In the genomic region with DNA sequence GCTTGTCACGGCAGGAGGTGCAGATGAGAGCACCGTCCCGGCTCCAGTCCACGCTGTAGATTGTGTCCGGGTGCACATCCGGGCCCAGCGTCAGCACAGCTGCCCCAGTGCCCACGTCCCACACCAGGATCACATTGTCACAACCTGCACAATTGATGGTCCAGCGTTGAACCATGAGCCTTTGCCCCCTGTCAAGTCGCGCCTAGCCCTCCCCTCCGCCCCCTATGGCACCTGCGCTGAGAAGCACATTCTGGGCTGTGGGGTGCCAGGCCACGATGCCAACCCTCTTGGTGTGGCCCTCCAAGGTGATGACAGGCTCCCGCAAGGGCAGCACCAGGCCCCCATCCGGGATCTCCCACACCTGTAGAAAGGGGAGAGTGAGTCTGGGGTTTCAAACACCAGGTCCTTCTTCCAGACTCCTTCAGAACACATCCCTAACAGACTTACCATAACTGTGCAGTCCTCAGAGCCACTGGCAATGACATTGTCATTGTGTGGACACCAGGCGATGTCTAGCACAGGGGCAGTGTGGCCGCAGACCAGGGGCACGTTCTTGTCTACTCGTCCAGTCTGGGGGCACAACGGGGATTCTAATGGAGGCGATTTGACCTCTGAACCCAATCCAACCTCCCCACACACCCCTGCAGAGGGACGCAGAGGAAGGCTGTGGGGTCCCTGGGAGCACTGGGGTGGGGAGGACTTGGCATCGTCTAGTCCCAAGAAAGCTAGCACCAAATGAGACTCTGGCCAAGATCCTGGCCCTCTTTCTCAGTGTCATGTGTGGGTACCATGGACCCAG, we compare ENCODE assay signal across 8 mouse cellular contexts. TPM values are rescaled to one million over a fixed set of nuclear protein-coding genes. Genes with fewer than 3 reads are reported as not detected.
A peak's percentile ranks its signal among the peaks of the same experiment; 100 is the strongest.
DNase-seq lines count a peak whose midpoint lies in the region; ATAC-seq and TF ChIP-seq lines count a peak whose summit lies in the region.

No protein-coding gene starts in this region.

- TF ChIP-seq CTCF in G1E (IDR thresholded peaks at IDR 0.05; ENCODE audit: low read depth, low read length): no peak

- peak overlapping the region; percentile 61 for H3K4me2 ChIP-seq in heart, embryonic 16.5 days (ENCODE audit: low read depth, low read length)

- no peak for ATAC-seq in G1E (ENCODE audit: extremely low read depth, insufficient number of reproducible peaks, low FRiP score, poor library complexity, severe bottlenecking)
- ATAC-seq in heart, embryonic 16.5 days (replicated peaks; ENCODE audit: extremely low read depth, insufficient read depth, low FRiP score): no peak

- peak overlapping the region; percentile 60 for H3K9ac ChIP-seq in heart, embryonic 16.5 days (ENCODE audit: low read length)

- peak overlapping the region; percentile 64; the same call in 1 of the 2 replicates for H3K27ac ChIP-seq in heart, embryonic 16.5 days (ENCODE audit: low read length)
- H3K27ac ChIP-seq in midbrain, embryonic 10.5 days (replicated peaks): peak overlapping the region; percentile 30

- peaks cover 86% of the 10 kb centered on the region for H3K4me1 ChIP-seq in G1E (ENCODE audit: insufficient read depth, low read depth, low read length)
- peaks cover 21% of the 10 kb centered on the region for H3K4me1 ChIP-seq in heart, embryonic 16.5 days (ENCODE audit: control insufficient read depth, insufficient read depth, low read length)
- H3K4me1 ChIP-seq in midbrain, embryonic 10.5 days: peaks cover 62% of the 10 kb centered on the region

- WGBS in heart, embryonic 16.5 days: 53% methylated on average over 24 of the region's 24 CpGs
- WGBS in midbrain, embryonic 10.5 days: 56% methylated on average over 24 of the region's 24 CpGs

- H3K36me3 ChIP-seq in G1E (replicated peaks): peaks cover 63% of the 10 kb centered on the region
- H3K36me3 ChIP-seq in heart, embryonic 16.5 days (ENCODE audit: control insufficient read depth, insufficient read depth): no peaks in the 10 kb centered on the region
- peaks cover 32% of the 10 kb centered on the region for H3K36me3 ChIP-seq in midbrain, embryonic 10.5 days

- peak overlapping the region; percentile 57; the same call in 1 of the 2 replicates for H3K4me3 ChIP-seq in G1E (ENCODE audit: low read depth, low read length)
- peak overlapping the region; percentile 34 for H3K4me3 ChIP-seq in heart, embryonic 16.5 days (ENCODE audit: low read length)
- peak overlapping the region; percentile 77; the same call in 1 of the 2 replicates for H3K4me3 ChIP-seq in midbrain, embryonic 10.5 days

- DNase-seq in heart, adult 11 months: peak; percentile 92
- DNase-seq in heart, adult 18-20 months: no peak
- DNase-seq in G1E (ENCODE audit: low spot score): no peak
- DNase-seq in midbrain, embryonic 10.5 days (ENCODE audit: low spot score): no peak
- DNase-seq in right cerebral cortex, postnatal 25 days: no peak
- no peak for DNase-seq in frontal cortex, postnatal 36 days (ENCODE audit: low spot score in 2 of 2)
- no peak for DNase-seq in adrenal gland, postnatal 36 days

- peaks cover 28% of the 10 kb centered on the region for H3K27me3 ChIP-seq in G1E (ENCODE audit: insufficient read depth, low read length)
- peaks cover 25% of the 10 kb centered on the region for H3K27me3 ChIP-seq in heart, embryonic 16.5 days (ENCODE audit: control insufficient read depth, insufficient read depth, low read length)
- peaks cover 52% of the 10 kb centered on the region for H3K27me3 ChIP-seq in midbrain, embryonic 10.5 days (ENCODE audit: low read depth, poor library complexity, severe bottlenecking)

- H3K9me3 ChIP-seq in G1E (replicated peaks): no peaks in the 10 kb centered on the region
- no peaks in the 10 kb centered on the region for H3K9me3 ChIP-seq in heart, embryonic 16.5 days (replicated peaks; ENCODE audit: control insufficient read depth, low read length)
- no peaks in the 10 kb centered on the region for H3K9me3 ChIP-seq in midbrain, embryonic 10.5 days (replicated peaks)

RNA-seq across cellular contexts. Expression of a gene that starts 5.8 kb away (rescaled TPM):
- 10 to 100 TPM in 1 of 2 experiments, 1 to 10 TPM in 1; 9.3 to 28.6 TPM for total RNA-seq in heart, adult 18-20 months (2021)
- total RNA-seq in G1E (2014; fragmentation: Nextera tagmentation): 36.0 and 50.1 TPM in 2 replicates
- 162 and 174 TPM in 2 replicates for total RNA-seq in G1E (2017)
- polyA plus RNA-seq in G1E (2012): 178 and 186 TPM in 2 replicates
- 57.7 and 131 TPM in 2 replicates for polyA plus RNA-seq in heart, embryonic 16.5 days (2015; fragmentation: Nextera tagmentation; extraction: Ambion mirVana)
- 42.7 and 50.1 TPM in 2 replicates for polyA plus RNA-seq in midbrain, embryonic 10.5 days (2016; fragmentation: Nextera tagmentation; extraction: Ambion mirVana)
- 10 to 100 TPM; 10.1 to 11.6 TPM for total RNA-seq in adrenal gland, postnatal 36 days (2021)

RNA-seq across cellular contexts. Expression of a gene that starts 6.2 kb away (rescaled TPM):
- 1 to 10 TPM; 3.7 to 4.1 TPM for total RNA-seq in heart, adult 18-20 months (2021)
- total RNA-seq in G1E (2014; fragmentation: Nextera tagmentation) (3.5 and 3.8 TPM in 2 replicates), G1E (2017) (4.5 and 7.0 TPM in 2 replicates)
- 4.9 and 8.1 TPM in 2 replicates for polyA plus RNA-seq in G1E (2012)
- 6.6 and 6.7 TPM in 2 replicates for polyA plus RNA-seq in heart, embryonic 16.5 days (2015; fragmentation: Nextera tagmentation; extraction: Ambion mirVana)
- 14.1 and 15.5 TPM in 2 replicates for polyA plus RNA-seq in midbrain, embryonic 10.5 days (2016; fragmentation: Nextera tagmentation; extraction: Ambion mirVana)
- total RNA-seq in adrenal gland, postnatal 36 days (2021): 10 to 100 TPM in 1 of 2 experiments, 1 to 10 TPM in 1; 8.7 to 14.8 TPM

RNA-seq across cellular contexts. Expression of a gene that starts 6.6 kb away (rescaled TPM):
- 10 to 100 TPM; 60.1 to 60.4 TPM for total RNA-seq in heart, adult 18-20 months (2021)
- total RNA-seq in G1E (2014; fragmentation: Nextera tagmentation): 77.5 and 93.8 TPM in 2 replicates
- 117 and 161 TPM in 2 replicates for total RNA-seq in G1E (2017)
- polyA plus RNA-seq in G1E (2012): 189 and 303 TPM in 2 replicates
- 75.4 and 85.6 TPM in 2 replicates for polyA plus RNA-seq in heart, embryonic 16.5 days (2015; fragmentation: Nextera tagmentation; extraction: Ambion mirVana)
- 186 and 216 TPM in 2 replicates for polyA plus RNA-seq in midbrain, embryonic 10.5 days (2016; fragmentation: Nextera tagmentation; extraction: Ambion mirVana)
- total RNA-seq in adrenal gland, postnatal 36 days (2021): 10 to 100 TPM; 94.8 to 98.1 TPM

RNA-seq across cellular contexts. Expression of a gene that starts 25.5 kb away (rescaled TPM):
- 10 to 100 TPM; 31.1 to 44.0 TPM for total RNA-seq in heart, adult 18-20 months (2021)
- total RNA-seq in G1E (2014; fragmentation: Nextera tagmentation): not detected in 2 replicates
- total RNA-seq in G1E (2017): 0.12 and 0.33 TPM in 2 replicates
- not detected in 2 replicates for polyA plus RNA-seq in G1E (2012)
- 17.4 and 18.5 TPM in 2 replicates for polyA plus RNA-seq in heart, embryonic 16.5 days (2015; fragmentation: Nextera tagmentation; extraction: Ambion mirVana)
- polyA plus RNA-seq in midbrain, embryonic 10.5 days (2016; fragmentation: Nextera tagmentation; extraction: Ambion mirVana): 0.29 TPM in 1 of 2 replicates, not detected in the other
- 10 to 100 TPM; 34.1 to 52.7 TPM for total RNA-seq in adrenal gland, postnatal 36 days (2021)

RNA-seq across cellular contexts. Expression of a gene that starts 52.6 kb away (rescaled TPM):
- total RNA-seq in heart, adult 18-20 months (2021): 10 to 100 TPM; 24.8 to 26.5 TPM
- total RNA-seq in G1E (2014; fragmentation: Nextera tagmentation): 159 and 175 TPM in 2 replicates
- total RNA-seq in G1E (2017): 36.8 and 57.3 TPM in 2 replicates
- 61.3 and 124 TPM in 2 replicates for polyA plus RNA-seq in G1E (2012)
- 36.1 and 39.1 TPM in 2 replicates for polyA plus RNA-seq in heart, embryonic 16.5 days (2015; fragmentation: Nextera tagmentation; extraction: Ambion mirVana)
- 61.9 and 63.5 TPM in 2 replicates for polyA plus RNA-seq in midbrain, embryonic 10.5 days (2016; fragmentation: Nextera tagmentation; extraction: Ambion mirVana)
- total RNA-seq in adrenal gland, postnatal 36 days (2021): 10 to 100 TPM; 39.0 to 41.7 TPM
